14 mouse cellular contexts compared by ENCODE assay signal in the genomic region with DNA sequence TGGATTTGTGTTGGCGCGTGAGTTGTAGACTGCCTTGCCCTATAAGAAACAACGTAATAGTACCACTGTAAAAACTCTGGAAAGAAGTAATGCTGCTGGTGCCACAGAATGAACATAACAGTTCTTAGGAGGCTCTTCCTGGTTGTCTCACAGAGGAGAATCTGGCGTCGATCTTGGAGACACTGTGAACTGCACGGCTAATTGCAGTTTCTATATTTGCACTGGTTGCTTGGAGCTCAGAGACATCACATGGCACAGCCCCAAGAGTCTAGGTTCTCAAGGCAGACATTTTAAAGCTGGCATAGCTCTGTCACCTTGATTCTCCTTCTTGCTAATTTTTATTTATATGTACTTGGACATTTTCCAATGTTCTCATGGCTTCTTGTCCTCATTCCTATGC.
DNase-seq lines count a peak whose midpoint lies in the region; ATAC-seq and TF ChIP-seq lines count a peak whose summit lies in the region.
"Had no signal": no experiment of that assay in that cellular context is flagged by ENCODE, and none has a peak within 500 bp of the region (broad histone marks: within the 10 kb centered on the region; RNA-seq: fewer than 3 reads in every experiment).

No protein-coding gene starts in this region.

- intact Hi-C loops in left cerebral cortex, adult 2 months (cut with DNase I), result no loop called here
- intact Hi-C loops in left cerebral cortex, postnatal 25 days (cut with DNase I), result loop anchor here (5.0 kb wide), 1 partner anchor 158 kb away; no protein-coding TSS in a partner anchor

- peak; percentile 53; the same call in 1 of the 2 replicates for ATAC-seq in cerebellum, adult (ENCODE audit: insufficient number of reproducible peaks, low FRiP score, low TSS enrichment)

- no peak overlapping the region for H3K4me3 ChIP-seq in left cerebral cortex, adult 2 months
- H3K4me3 ChIP-seq: embryonic facial prominence, embryonic 13.5 days had no signal

- DNase-seq in cerebellum, postnatal 4 days (ENCODE audit: low spot score in 2 of 2), result no peak
- DNase-seq in left cerebral cortex, adult 11 months (ENCODE audit: low spot score), result peak; percentile 36
- no peak for DNase-seq in left cerebral cortex, adult 2 months (ENCODE audit: extremely low spot score in 1 of 2, low spot score in 2 of 2)
- DNase-seq in cerebellum, adult 8-10 months, result peak; percentile 30
- DNase-seq in left cerebral cortex, postnatal 25 days (ENCODE audit: low spot score in 2 of 2), result peak; percentile 53 to 62
- no peak for DNase-seq in neural tube, embryonic 10.5 days (ENCODE audit: extremely low spot score, low spot score)
- DNase-seq in urinary bladder, postnatal 14 days (ENCODE audit: low spot score), result no peak
- DNase-seq: adrenal gland, adult 2 months; heart, postnatal 36 days; spleen, adult 18-20 months had no signal

- TF ChIP-seq CTCF in left cerebral cortex, adult 2 months (IDR thresholded peaks at IDR 0.05), result no peak

- no peak overlapping the region for H3K27ac ChIP-seq in left cerebral cortex, adult 2 months
- H3K27ac ChIP-seq: embryonic facial prominence, embryonic 13.5 days; kidney, postnatal 0 days; stomach, postnatal 0 days had no signal

Comparison
In these comparisons a context has a peak if more than half of its experiments do, and no peak if none do; other contexts are left out.
1. DNase-seq: peak in left cerebral cortex, adult 11 months (single experiment), cerebellum, adult 8-10 months (single experiment) and left cerebral cortex, postnatal 25 days (2 of 2); none in cerebellum, postnatal 4 days (0 of 2), left cerebral cortex, adult 2 months (0 of 2), neural tube, embryonic 10.5 days (single experiment) and urinary bladder, postnatal 14 days (single experiment).